ENCODE assay signal across 20 mouse cellular contexts in the genomic region with DNA sequence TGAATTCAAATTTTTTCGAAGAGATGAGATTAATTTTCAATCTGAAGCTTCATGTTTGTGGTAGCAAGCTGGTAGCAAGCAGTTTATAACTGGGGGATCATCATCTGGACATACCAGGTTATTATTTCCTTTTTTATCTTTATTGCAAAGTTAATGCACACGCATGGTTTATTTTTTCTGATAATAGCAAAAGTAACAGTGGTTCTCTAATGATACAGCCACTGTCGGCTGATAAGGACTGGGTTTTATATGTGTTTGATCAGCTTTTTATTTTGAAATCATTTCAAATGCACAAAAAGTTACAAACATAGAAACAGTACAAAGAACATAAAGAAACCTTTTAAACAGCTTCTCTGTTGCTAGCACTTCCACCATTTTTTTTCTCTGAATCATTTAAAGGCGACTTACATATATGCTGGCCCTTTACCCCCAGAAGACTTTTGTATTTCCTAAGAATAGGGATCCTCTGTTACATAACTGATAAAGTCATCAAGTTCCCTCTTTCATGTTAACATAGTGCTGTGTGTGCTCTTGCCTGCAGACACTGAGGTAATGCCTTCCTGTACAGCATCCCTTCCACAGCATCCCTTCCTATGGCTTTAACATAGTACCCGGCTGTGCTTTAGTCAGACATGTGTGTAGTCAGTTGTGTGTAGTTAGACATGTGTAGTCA.
"Had no signal": no experiment of that assay in that cellular context is flagged by ENCODE, and none has a peak within 500 bp of the region (broad histone marks: within the 10 kb centered on the region; RNA-seq: fewer than 3 reads in every experiment).

No protein-coding gene starts in this region.

- H3K4me2 ChIP-seq: limb, embryonic 13.5 days; liver, embryonic 12.5 days; liver, embryonic 15.5 days; lung, embryonic 15.5 days; midbrain, embryonic 12.5 days; midbrain, embryonic 15.5 days; neural tube, embryonic 15.5 days had no signal

- H3K27me3 ChIP-seq: limb, embryonic 13.5 days; liver, embryonic 12.5 days; liver, embryonic 15.5 days; lung, embryonic 15.5 days; midbrain, embryonic 12.5 days; midbrain, embryonic 15.5 days; neural tube, embryonic 15.5 days had no signal

- ATAC-seq: intestine, postnatal 0 days; liver, embryonic 12.5 days; midbrain, embryonic 15.5 days had no signal

- H3K4me1 ChIP-seq: limb, embryonic 10.5 days; limb, embryonic 13.5 days; liver, embryonic 12.5 days; liver, embryonic 15.5 days; lung, embryonic 15.5 days; midbrain, embryonic 12.5 days; midbrain, embryonic 15.5 days; neural tube, embryonic 15.5 days had no signal

- H3K4me3 ChIP-seq: limb, embryonic 10.5 days; limb, embryonic 13.5 days; liver, embryonic 12.5 days; liver, embryonic 15.5 days; lung, embryonic 15.5 days; midbrain, embryonic 12.5 days; midbrain, embryonic 15.5 days; neural tube, embryonic 15.5 days had no signal

- DNase-seq: kidney, adult 2 months; kidney, postnatal 25 days; liver; lung, adult 18-20 months; lung, postnatal 10 days; lung, postnatal 36 days; retina, postnatal 1 day; right cerebral cortex, postnatal 25 days; thymus, adult 18-20 months; thymus, postnatal 36 days had no signal

- H3K27ac ChIP-seq: kidney, postnatal 0 days; limb, embryonic 10.5 days; limb, embryonic 13.5 days; liver, embryonic 12.5 days; liver, embryonic 15.5 days; lung, embryonic 15.5 days; midbrain, embryonic 12.5 days; midbrain, embryonic 15.5 days; neural tube, embryonic 15.5 days had no signal

- H3K9me3 ChIP-seq: limb, embryonic 10.5 days; limb, embryonic 13.5 days; liver, embryonic 12.5 days; liver, embryonic 15.5 days; lung, embryonic 15.5 days; midbrain, embryonic 12.5 days; midbrain, embryonic 15.5 days; neural tube, embryonic 15.5 days had no signal

- H3K9ac ChIP-seq: limb, embryonic 13.5 days; liver, embryonic 12.5 days; liver, embryonic 15.5 days; lung, embryonic 15.5 days; midbrain, embryonic 12.5 days; midbrain, embryonic 15.5 days; neural tube, embryonic 15.5 days had no signal
